Mouse (Mus musculus) urinary bladder, adult 2 months (tissue): ENCODE results near the gene Kcnc2. TPM values are rescaled to one million over a fixed set of nuclear protein-coding genes. Genes with fewer than 3 reads are reported as not detected.
"Not testable (repeated sequence)": the region's sequence is repeated elsewhere in the genome, so short reads cannot be mapped to it uniquely, and the experiment has no call there.

Source experiments
- DNase-seq: peaks from one replicate; pipeline ENCODE4 v3.0.0; 2022; ENCODE audit warnings: low spot score
- polyA plus RNA-seq: library from polyadenylated mRNA; depleted of rRNA; stranded (reverse); fragments of >200 nt; gene quantifications from 2 replicates; pipeline ENCODE4 v1.2.3, GENCODE M21; 2012; rRNA removed

Gene Kcnc2
- 1.8 and 2.2 TPM in 2 replicates for polyA plus RNA-seq

DNA sequence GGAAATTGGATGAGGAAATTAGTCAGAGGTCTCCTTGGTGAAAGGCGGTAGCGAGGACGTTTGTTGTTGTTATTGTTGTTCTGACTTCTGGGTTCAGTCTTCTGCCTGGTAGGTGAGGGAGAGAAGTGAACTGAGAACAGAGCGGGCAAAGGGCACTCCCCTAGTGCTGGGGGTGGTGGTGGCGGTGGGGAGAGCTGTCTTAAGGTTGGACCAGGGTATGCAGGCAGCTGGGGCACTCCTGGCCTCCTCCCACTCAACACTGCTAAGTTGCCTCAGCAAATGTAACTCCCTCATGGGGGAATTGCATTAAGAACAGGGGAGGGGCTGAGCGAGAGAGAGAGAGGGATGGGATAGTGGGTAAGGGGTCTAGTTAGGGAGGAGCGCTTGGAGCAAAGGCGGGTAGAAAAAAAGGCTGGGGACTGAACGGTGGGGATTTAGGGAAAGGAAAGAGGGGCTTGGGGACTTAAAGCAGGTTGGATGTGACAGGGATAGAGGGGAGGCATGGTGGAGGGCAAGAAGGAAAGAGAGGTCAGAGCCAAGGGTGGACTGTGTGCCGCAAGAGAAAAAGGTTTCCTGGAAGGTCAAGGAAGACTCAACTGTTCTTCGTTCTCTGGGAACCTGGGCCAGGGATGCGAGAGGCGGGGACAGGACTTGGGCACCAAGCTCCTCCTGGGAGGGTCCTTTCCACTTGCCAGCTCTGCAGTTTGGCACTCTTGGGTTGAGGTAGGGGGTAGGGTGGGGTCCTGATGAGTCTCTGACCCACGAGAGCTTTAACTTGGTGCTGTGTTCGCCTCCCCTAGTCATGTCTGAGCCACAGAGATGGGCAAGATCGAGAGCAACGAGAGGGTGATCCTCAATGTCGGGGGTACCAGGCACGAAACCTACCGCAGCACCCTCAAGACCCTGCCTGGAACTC, at the start of gene Kcnc2:
Kcnc2 (plus strand) TSS at position 235 of the 916 bp plus-strand sequence.
- no peak for DNase-seq

DNA sequence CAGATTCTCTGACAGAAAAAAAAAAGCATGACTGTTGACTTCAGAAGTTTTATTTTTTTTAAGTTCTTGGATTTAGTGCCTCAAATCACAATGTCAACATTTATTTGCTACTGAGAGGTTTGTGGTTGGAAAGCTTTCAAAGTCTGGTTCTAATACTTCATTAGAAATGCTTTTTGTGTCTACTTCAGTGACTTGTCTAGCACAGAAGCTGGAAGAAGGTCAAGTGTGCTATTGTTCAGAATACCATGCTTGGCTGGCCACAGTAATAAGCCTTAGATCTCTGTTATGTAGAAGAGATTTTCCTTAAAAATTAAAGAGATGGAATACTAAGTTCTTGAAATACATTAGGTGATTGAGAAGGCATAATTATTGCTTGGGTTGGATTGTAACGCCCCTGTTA, 43.8 kb upstream of the Kcnc2 start:
- DNase-seq, result no peak

DNA sequence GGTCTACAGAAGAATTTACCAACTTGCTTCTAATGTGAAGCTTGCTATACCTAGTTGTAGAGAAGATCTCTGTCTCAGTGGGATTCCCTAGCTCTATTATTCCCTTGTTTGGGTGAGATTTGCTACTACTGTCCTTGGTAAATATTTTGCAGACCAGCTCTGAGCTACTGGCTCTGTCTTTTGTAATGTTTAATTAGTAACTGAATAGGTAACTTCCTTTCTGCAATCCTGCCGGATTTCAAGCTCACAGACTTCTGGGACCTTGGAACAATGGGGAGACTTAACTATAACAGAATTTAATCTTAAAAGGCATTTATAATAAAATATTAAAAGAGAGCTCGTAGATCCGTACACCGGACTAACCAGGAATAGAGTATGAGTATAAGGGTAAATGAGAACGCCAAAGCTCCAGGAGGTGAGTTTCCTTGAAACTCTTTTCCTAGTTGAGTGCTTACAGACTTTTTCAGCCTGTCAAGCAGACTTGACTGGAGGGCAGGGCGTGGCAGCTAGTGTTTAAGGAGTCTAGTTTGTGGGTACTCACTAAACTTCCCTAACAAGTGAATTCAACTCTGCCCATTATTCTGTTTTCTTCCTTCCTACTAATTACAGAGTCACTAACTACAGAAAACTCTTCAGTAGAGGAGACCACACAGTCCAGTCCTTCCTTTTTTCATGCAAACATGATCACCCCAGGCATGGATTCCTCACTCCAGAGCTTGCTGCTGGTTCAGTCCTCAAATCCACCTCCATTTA, 41.7 kb upstream of the Kcnc2 start:
- DNase-seq, result not testable (repeated sequence)

DNA sequence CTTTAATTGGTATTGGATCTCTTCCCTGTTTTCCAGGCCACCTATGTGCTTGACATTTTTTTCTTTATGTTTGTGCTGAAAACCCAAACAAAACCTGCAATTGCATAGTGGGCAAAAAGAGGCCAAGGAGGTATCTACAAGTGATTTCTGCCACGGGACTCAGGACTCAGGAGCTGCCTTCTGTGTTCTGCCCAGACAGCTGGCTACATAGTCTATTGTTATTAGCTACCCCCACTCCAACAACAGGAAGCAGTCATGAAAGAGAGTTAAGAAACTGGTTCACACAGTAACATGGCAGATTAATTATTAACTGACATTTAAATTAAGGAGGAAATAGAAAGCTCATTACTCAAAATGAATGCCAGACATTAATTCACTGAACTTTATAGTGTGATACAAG, 38.2 kb upstream of the Kcnc2 start:
- DNase-seq, result not testable (repeated sequence)

GRCm38 (mm10) chr10:112235396-112235940, 35.5 kb upstream of the Kcnc2 start:
- not testable (repeated sequence) for DNase-seq

- no peak for DNase-seq
These were observed 22.6 kb upstream of the Kcnc2 start for GRCm38 (mm10) chr10:112248273-112248672.

DNA sequence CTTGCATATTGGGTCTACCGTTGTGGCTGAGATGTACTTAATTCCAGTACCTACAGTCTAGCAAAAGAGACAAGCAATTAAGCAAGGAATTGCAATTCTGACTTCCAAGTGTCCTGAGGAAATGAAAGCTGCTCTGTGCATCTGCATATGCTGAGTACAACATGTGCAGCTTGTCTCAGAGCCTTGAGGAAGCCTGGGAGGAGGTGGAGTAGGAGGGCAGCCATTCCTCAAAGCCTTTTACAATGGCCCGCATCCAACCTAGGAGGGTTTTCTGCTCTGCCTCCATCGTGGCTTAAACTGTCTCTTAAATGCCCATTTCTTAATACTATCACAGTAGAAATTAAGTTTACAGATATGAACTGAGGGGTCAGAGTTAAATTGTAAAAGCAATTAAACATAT, 7.5 kb upstream of the Kcnc2 start:
- DNase-seq, result no peak

GRCm38 (mm10) chr10:112269481-112269880, 1.4 kb upstream of the Kcnc2 start:
- DNase-seq, result no peak

DNA sequence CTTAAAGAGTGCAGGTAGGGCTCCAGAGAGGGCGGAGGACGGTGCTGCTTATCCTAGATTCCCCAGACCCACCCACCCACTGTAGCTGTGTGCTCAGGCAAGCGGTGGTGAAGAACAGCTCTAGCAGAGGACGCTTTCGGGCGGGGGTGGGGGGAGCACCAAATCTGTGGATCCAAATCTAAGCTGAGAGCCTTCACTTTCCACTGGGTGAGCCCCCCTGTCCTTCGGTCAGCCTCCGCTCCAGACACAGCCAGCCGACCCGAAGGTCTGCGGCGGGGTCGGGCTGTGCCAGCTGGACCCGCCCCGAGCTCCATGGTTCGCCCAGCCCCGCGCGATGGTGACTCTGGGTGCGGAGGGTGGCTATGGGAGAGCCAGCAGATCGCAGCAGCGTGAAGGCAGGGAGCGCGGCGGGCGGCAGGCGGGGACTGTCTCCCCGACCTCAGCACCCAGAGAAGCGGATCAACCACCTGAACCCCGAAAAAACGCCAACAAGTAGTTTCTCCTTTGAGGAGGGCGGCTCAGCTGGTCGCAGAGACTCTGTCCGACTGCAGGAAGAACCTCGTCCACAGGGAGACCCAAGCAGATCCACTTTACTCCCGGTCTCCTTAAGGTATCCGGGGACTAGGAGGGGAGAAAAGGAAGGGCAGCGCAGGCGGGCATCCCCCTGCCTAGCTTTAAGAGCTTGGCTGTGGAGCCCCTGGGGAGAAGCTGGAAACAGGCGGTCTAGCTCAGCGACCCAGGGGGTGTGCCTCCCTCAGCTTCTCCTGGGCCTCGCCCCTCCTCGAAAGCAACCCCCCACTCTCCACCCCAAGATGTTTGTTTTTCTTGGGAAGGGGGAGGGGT, 761 bp upstream of the Kcnc2 start:
- DNase-seq, result no peak

GRCm38 (mm10) chr10:112271803-112272165, 863 bp downstream of the Kcnc2 start:
- no peak for DNase-seq

GRCm38 (mm10) chr10:112272171-112272570, 1.2 kb downstream of the Kcnc2 start:
- DNase-seq, result peak; percentile 21

- no peak for DNase-seq
These were observed 7.1 kb downstream of the Kcnc2 start for GRCm38 (mm10) chr10:112277996-112278395.

- DNase-seq, result no peak
These were observed 44.2 kb downstream of the Kcnc2 start for GRCm38 (mm10) chr10:112315136-112315535.

GRCm38 (mm10) chr10:112317783-112318182, 46.9 kb downstream of the Kcnc2 start:
- no peak for DNase-seq

- DNase-seq, result no peak
These were observed 86.9 kb downstream of the Kcnc2 start for GRCm38 (mm10) chr10:112357669-112358362.

- no peak for DNase-seq
These were observed 87.4 kb downstream of the Kcnc2 start for GRCm38 (mm10) chr10:112358363-112358704.

DNA sequence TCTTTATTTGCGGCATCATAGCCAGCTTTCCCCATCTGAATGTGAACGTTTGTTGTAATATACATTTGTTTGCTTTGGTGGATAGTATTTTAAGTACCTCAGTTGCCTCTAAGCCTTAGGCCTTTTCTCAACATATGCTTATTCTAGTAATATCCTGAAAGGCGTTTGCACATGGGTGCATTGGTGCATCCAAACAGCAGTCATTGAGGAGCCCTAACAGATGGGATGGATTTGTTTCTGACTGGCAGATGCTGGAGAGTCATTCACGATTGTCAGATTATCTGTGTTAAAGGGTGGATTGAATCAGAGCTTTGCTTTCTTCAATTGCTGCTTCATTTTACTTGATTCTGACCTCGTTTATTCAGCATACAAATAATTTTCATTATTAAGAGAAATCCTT, 89.8 kb downstream of the Kcnc2 start:
- no peak for DNase-seq

GRCm38 (mm10) chr10:112368369-112368768, 97.4 kb downstream of the Kcnc2 start:
- no peak for DNase-seq

DNA sequence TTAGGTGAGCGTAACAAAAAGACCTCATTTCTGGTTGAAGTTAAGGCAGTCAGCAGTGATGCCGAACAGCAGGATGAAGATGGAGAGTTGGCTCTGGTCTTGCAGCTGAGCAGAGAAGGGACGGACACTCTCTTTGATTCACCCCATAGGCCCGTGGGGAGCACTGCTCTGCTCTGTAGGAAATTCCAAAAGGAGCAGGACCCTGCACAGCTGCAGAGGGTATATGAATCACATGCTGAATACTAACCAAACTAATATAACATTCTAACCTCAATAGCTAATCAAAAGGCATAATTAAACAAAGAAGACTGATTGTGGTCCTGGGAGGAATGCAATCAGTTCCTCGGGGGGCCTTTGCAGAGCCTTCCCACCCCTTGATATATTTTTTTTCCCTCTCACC, 106.2 kb downstream of the Kcnc2 start:
- no peak for DNase-seq

DNA sequence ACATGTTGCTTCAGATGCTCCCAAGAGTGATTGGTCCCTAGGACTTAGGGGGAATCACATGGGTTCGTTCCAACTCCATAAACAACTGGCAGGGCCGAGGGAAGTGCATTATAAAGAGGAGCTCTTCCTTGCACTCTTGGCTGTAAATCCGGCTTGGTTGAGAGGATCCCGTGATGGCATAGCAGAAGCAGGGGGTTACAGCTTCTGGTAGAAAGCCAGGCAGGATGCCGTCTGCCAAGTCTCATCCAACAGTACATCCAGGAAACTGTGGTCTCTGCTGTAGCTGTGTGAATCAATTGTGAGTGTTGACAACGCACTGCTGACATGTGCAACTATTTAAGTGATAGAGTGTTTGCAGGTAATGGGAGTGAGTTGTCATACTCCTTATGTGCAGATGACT, 107.5 kb downstream of the Kcnc2 start:
- no peak for DNase-seq

- no peak for DNase-seq
These were observed 109.7 kb downstream of the Kcnc2 start for GRCm38 (mm10) chr10:112380590-112380989.
